Mouse (Mus musculus) MEL (cell line): ENCODE measurements at regions not wholly inside any gene's neighbourhood (a gene's known extent, or its start where the extent isn't known, plus 50 kb on each side); places are given as distances from the start of the nearest gene placed in this dataset.

Experiments used
- DNase-seq: peaks from one replicate; pipeline ENCODE4 v3.0.0; 2011; ENCODE audit warnings: low read depth, low spot score
- H3K27ac ChIP-seq: 2 replicates; pipeline ENCODE4 v1.5.1; 2012; ENCODE audit warnings: low read depth, mild to moderate bottlenecking, control low read depth, low read length, moderate library complexity; ENCODE audit not compliant: control insufficient read depth
- H3K27me3 ChIP-seq, 2 experiments: fragments of 150-350 bp in 1 of 2; sonication (generic) in 1 of 2; 2 replicates each; pipeline ENCODE4 v1.6.1; 2012; ENCODE audit warnings: low read length in 2 of 2, mild to moderate bottlenecking in 2 of 2, improper control_type of control experiment in 1 of 2, moderate library complexity in 1 of 2; ENCODE audit not compliant: insufficient read depth in 2 of 2, control insufficient read depth in 1 of 2
- H3K36me3 ChIP-seq, 2 experiments: 2 replicates each; pipeline ENCODE4 v1.6.1; 2012 to 2014; ENCODE audit warnings: low read length in 2 of 2, improper control_type of control experiment in 1 of 2, inconsistent platforms in 1 of 2, mild to moderate bottlenecking in 1 of 2; ENCODE audit not compliant: insufficient read depth in 2 of 2, control insufficient read depth in 1 of 2
- H3K4me1 ChIP-seq, 2 experiments: fragments of 150-350 bp in 1 of 2; sonication (generic) in 1 of 2; 2 replicates each; pipeline ENCODE4 v1.6.1; 2012; ENCODE audit warnings: low read length in 2 of 2, improper control_type of control experiment in 1 of 2, mild to moderate bottlenecking in 1 of 2; ENCODE audit not compliant: insufficient read depth in 2 of 2, control insufficient read depth in 1 of 2
- H3K4me3 ChIP-seq, 2 experiments: fragments of 150-350 bp in 1 of 2; sonication (generic) in 1 of 2; 2 replicates each; pipeline ENCODE4 v1.5.1; 2012; ENCODE audit warnings: low read depth in 2 of 2, low read length in 2 of 2, mild to moderate bottlenecking in 2 of 2, moderate library complexity in 2 of 2, control low read depth in 1 of 2, improper control_type of control experiment in 1 of 2; ENCODE audit not compliant: control insufficient read depth in 1 of 2, insufficient read depth in 1 of 2
- H3K79me2 ChIP-seq: 2 replicates; pipeline ENCODE4 v1.6.1; 2012; ENCODE audit warnings: mild to moderate bottlenecking, low read length, moderate library complexity; ENCODE audit not compliant: control insufficient read depth, poor library complexity, insufficient read depth
- H3K9ac ChIP-seq: 2 replicates; pipeline ENCODE4 v1.6.1; 2012; ENCODE audit warnings: low read depth, mild to moderate bottlenecking, control low read depth, low read length, moderate library complexity; ENCODE audit not compliant: control insufficient read depth, poor library complexity, severe bottlenecking
- H3K9me3 ChIP-seq: fragments of 150-350 bp; sonication (generic); replicated peaks from 2 replicates; pipeline ENCODE4 v1.6.1; 2012; ENCODE audit warnings: mild to moderate bottlenecking, low read length, improper control_type of control experiment, moderate library complexity; ENCODE audit not compliant: insufficient read depth
- BHLHE40 ChIP-seq: IDR thresholded peaks from 2 replicates; pipeline ENCODE4 v1.6.1; 2012; ENCODE audit warnings: low read depth, mild to moderate bottlenecking, inconsistent platforms, low read length, improper control_type of control experiment, borderline replicate concordance
- CHD1 ChIP-seq: IDR thresholded peaks from 2 replicates; pipeline ENCODE4 v1.6.1; 2012; ENCODE audit warnings: low read depth, mild to moderate bottlenecking, inconsistent platforms, low read length, improper control_type of control experiment
- E2F4 ChIP-seq: IDR thresholded peaks from 2 replicates; pipeline ENCODE4 v1.6.1; 2011; ENCODE audit warnings: low read depth, low read length, improper control_type of control experiment, borderline replicate concordance
- ELF1 ChIP-seq: IDR thresholded peaks from 2 replicates; pipeline ENCODE4 v1.6.1; 2014; ENCODE audit warnings: low read depth, mild to moderate bottlenecking, inconsistent platforms, low read length, improper control_type of control experiment, moderate library complexity
- EP300 ChIP-seq, 2 experiments: IDR thresholded peaks; 2 replicates each; pipeline ENCODE4 v1.6.1; 2011; ENCODE audit warnings: improper control_type of control experiment in 2 of 2, low read length in 2 of 2, low read depth in 1 of 2, mild to moderate bottlenecking in 1 of 2
- ETS1 ChIP-seq: IDR thresholded peaks from 2 replicates; pipeline ENCODE4 v1.6.1; 2012; ENCODE audit warnings: low read depth, mild to moderate bottlenecking, inconsistent platforms, low read length, improper control_type of control experiment, moderate library complexity
- GABPA ChIP-seq: IDR thresholded peaks from 2 replicates; pipeline ENCODE4 v1.6.1; 2012; ENCODE audit warnings: low read depth, mild to moderate bottlenecking, inconsistent platforms, low read length, improper control_type of control experiment, moderate library complexity
- GATA1 ChIP-seq: IDR thresholded peaks from 2 replicates; pipeline ENCODE4 v1.6.1; 2011; ENCODE audit warnings: low read depth, low read length, improper control_type of control experiment
- HCFC1 ChIP-seq: IDR thresholded peaks from 2 replicates; pipeline ENCODE4 v1.6.1; 2012; ENCODE audit warnings: low read depth, mild to moderate bottlenecking, inconsistent platforms, low read length, improper control_type of control experiment, moderate library complexity
- MAX ChIP-seq: IDR thresholded peaks from 2 replicates; pipeline ENCODE4 v1.6.1; 2011; ENCODE audit warnings: low read length, improper control_type of control experiment
- MAZ ChIP-seq: IDR thresholded peaks from 2 replicates; pipeline ENCODE4 v1.6.1; 2012; ENCODE audit warnings: low read depth, mild to moderate bottlenecking, inconsistent platforms, low read length, improper control_type of control experiment
- MEF2A ChIP-seq: IDR thresholded peaks from 2 replicates; pipeline ENCODE4 v1.6.1; 2014; ENCODE audit warnings: low read depth, mild to moderate bottlenecking, inconsistent platforms, low read length, improper control_type of control experiment; ENCODE audit not compliant: poor library complexity, insufficient replicate concordance, severe bottlenecking; ENCODE audit errors: extremely low read depth
- MYB ChIP-seq: IDR thresholded peaks from 2 replicates; pipeline ENCODE4 v1.6.1; 2011; ENCODE audit warnings: mild to moderate bottlenecking, low read depth, low read length, improper control_type of control experiment
- NRF1 ChIP-seq: IDR thresholded peaks from 2 replicates; pipeline ENCODE4 v1.6.1; 2014; ENCODE audit warnings: low read depth, mild to moderate bottlenecking, inconsistent platforms, low read length, improper control_type of control experiment, moderate library complexity; ENCODE audit not compliant: poor library complexity, insufficient read depth, severe bottlenecking
- POLR2AphosphoS2 ChIP-seq: IDR thresholded peaks from 2 replicates; pipeline ENCODE4 v1.6.1; 2011; ENCODE audit warnings: low read length, improper control_type of control experiment
- RAD21 ChIP-seq: IDR thresholded peaks from 2 replicates; pipeline ENCODE4 v1.6.1; 2011; ENCODE audit warnings: mild to moderate bottlenecking, low read depth, low read length, improper control_type of control experiment
- SIN3A ChIP-seq: IDR thresholded peaks from 2 replicates; pipeline ENCODE4 v1.6.1; 2012; ENCODE audit warnings: low read length, improper control_type of control experiment, inconsistent platforms
- SMC3 ChIP-seq: IDR thresholded peaks from 2 replicates; pipeline ENCODE4 v1.6.1; 2011; ENCODE audit warnings: low read depth, low read length, improper control_type of control experiment
- TAL1 ChIP-seq: IDR thresholded peaks from 2 replicates; pipeline ENCODE4 v1.6.1; 2012; ENCODE audit warnings: mild to moderate bottlenecking, inconsistent platforms, low read length, moderate library complexity, mixed read lengths
- TBP ChIP-seq: IDR thresholded peaks from 2 replicates; pipeline ENCODE4 v1.8.0; 2011; ENCODE audit warnings: low read depth, low read length, improper control_type of control experiment
- TCF12 ChIP-seq: IDR thresholded peaks from 2 replicates; pipeline ENCODE4 v1.6.1; 2014; ENCODE audit warnings: low read depth, mild to moderate bottlenecking, inconsistent platforms, low read length, improper control_type of control experiment, moderate library complexity
- UBTF ChIP-seq: IDR thresholded peaks from 2 replicates; pipeline ENCODE4 v1.6.1; 2012; ENCODE audit warnings: low read depth, mild to moderate bottlenecking, inconsistent platforms, low read length, improper control_type of control experiment, moderate library complexity, borderline replicate concordance; ENCODE audit not compliant: insufficient read depth
- USF1 ChIP-seq: IDR thresholded peaks from 2 replicates; pipeline ENCODE4 v1.6.1; 2014; ENCODE audit warnings: low read depth, mild to moderate bottlenecking, inconsistent platforms, low read length, improper control_type of control experiment, moderate library complexity
- ZMIZ1 ChIP-seq: IDR thresholded peaks from 2 replicates; pipeline ENCODE4 v1.6.1; 2012; ENCODE audit warnings: low read depth, mild to moderate bottlenecking, inconsistent platforms, low read length, improper control_type of control experiment, moderate library complexity
- ZNF384 ChIP-seq: IDR thresholded peaks from 2 replicates; pipeline ENCODE4 v1.6.1; 2012; ENCODE audit warnings: low read depth, mild to moderate bottlenecking, inconsistent platforms, low read length, improper control_type of control experiment

- Histone ChIP-seq H3K79me2 (no peaks in the 10 kb centered on the region), H3K4me1 (peaks cover 5% of the 10 kb centered on the region in 2 experiments), H3K4me3 (no peak overlapping the region), H3K27ac (no peak overlapping the region), H3K36me3 (peaks cover 0 to 3% of the 10 kb centered on the region in 2 experiments; a peak in 2 of 4 replicates), H3K9me3 (no peaks in the 10 kb centered on the region), H3K27me3 (no peaks in the 10 kb centered on the region), H3K9ac (no peak overlapping the region)
- no peak for TF ChIP-seq HCFC1
- TF ChIP-seq ZMIZ1: no peak
- no peak for TF ChIP-seq BHLHE40
- TF ChIP-seq UBTF: no peak
- TF ChIP-seq SMC3: no peak
- TF ChIP-seq SIN3A: no peak
- TF ChIP-seq RAD21: no peak
- no peak for TF ChIP-seq USF1
- TF ChIP-seq NRF1: no peak
- TF ChIP-seq E2F4: no peak
- no peak for TF ChIP-seq TCF12
- TF ChIP-seq MAX: no peak
- TF ChIP-seq MEF2A: no peak
- no peak for TF ChIP-seq TAL1
- no peak for TF ChIP-seq CHD1
- DNase-seq: no peak
Observed at GRCm38 (mm10) chr12:65559036-65559435, 333.7 kb downstream of the Wdr20rt start.

GRCm38 (mm10) chr12:65559809-65560208 lies 334.5 kb downstream of the Wdr20rt start:
- no peak for TF ChIP-seq GABPA
- TF ChIP-seq MEF2A: no peak
- no peak for TF ChIP-seq MAZ
- 0 out of 2 replicates have a peak, but pooled peaks have one; percentile 30 for TF ChIP-seq ETS1
- TF ChIP-seq USF1: no peak
- no peak for TF ChIP-seq ZMIZ1
- TF ChIP-seq UBTF: no peak
- TF ChIP-seq POLR2AphosphoS2: no peak
- no peak for TF ChIP-seq ZNF384
- TF ChIP-seq TAL1: no peak
- TF ChIP-seq GATA1: 0 out of 2 replicates have a peak, but pooled peaks have one; percentile 18
- no peak for TF ChIP-seq MYB
- peak; percentile 21; the same call in 1 of the 2 replicates for TF ChIP-seq ELF1
- peak; percentile 12 to 17; a peak in 1 of 4 replicates for TF ChIP-seq EP300 (IDR thresholded peaks at IDR 0.05; ENCODE audit: low read depth in 1 of 2, low read length in 2 of 2)
- peak; percentile 54; the same call in 1 of the 2 replicates for TF ChIP-seq TBP
- TF ChIP-seq TCF12: no peak
- no peak for TF ChIP-seq HCFC1
- peaks cover 5% of the 10 kb centered on the region in 2 experiments for H3K4me1 ChIP-seq
- H3K27me3 ChIP-seq: no peaks in the 10 kb centered on the region
- no peaks in the 10 kb centered on the region for H3K79me2 ChIP-seq
- H3K27ac ChIP-seq: no peak overlapping the region
- H3K9ac ChIP-seq: no peak overlapping the region
- H3K9me3 ChIP-seq: no peaks in the 10 kb centered on the region
- H3K4me3 ChIP-seq: no peak overlapping the region
- peaks cover 0 to 3% of the 10 kb centered on the region in 2 experiments; a peak in 2 of 4 replicates for H3K36me3 ChIP-seq
- peak; percentile 78 for DNase-seq
